Mouse (Mus musculus) c-Kit-positive CD71-positive TER-119-negative erythroid progenitor cells, embryonic 14.5 days (primary cell): Measurements from ENCODE around the gene Gm20388.

ENCODE experiments used
- DNase-seq: peaks from one replicate; pipeline ENCODE4 v3.0.0-alpha.2; 2013; ENCODE audit warnings: low read depth

The Gm20388 gene

DNA sequence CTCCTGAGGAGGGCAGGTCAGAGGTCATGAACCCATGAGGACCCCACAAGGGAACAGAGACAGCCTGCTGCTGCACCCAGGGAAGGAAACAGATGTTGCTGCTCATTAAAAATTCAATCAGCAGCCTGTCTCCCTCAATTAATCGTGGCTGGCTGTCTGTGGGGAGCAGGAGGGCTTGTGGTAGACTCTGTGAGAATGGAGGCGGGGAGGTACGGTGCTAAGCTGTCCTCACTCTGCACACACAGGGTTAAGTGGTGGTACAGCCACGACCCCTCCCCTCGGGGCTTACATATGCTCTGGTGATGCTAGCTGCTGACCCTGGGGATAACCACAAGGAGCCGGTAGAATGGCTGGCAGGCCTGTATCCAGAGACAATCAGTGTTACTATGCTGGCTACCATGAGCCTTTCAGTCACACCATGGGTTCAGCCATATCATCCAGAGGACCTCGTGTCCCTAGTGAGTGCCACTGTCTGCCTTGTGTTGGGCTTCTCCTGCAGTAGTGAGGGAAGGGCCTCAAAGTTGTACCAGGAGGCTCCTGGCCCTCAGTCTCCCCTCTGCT is 654.6 kb downstream of the Gm20388 start:
- DNase-seq, result no peak

DNA sequence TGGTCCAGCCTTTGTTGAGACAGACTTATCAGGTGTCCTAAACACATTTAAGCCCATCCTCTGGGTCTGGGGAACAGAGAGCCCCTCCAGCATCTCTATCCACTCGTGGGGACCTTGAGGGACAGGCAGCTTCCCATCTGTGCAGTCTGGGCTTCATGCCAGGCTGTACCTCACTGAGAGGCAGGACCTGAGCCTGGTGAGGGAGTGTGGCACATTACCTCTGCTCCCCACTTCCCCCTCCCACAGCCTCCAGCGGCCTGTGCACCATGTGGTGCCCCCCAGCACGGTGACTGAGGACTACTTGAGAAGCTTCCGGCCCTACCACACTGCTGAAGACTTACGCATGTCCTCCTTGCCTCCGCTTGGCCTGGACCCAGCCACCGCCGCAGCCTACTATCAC is 656.0 kb downstream of the Gm20388 start:
- DNase-seq, result no peak

DNA sequence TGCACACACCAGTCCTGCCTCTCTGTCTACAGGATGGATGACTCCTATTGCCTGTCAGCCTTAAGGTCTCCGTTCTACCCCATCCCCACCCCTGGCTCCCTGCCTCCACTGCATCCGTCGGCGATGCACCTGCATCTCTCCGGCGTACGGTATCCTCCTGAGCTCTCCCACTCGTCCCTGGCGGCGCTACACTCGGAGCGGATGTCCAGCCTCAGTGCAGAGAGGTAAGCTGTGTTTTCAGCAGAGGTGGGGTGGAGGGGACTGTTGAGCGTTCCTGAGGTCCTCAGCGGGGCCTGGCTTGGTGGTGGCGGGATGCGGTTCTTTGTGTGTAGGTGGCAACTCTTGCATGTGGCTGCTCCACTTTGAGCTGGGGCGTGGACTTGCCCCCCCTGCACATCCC is 657.1 kb downstream of the Gm20388 start:
- DNase-seq, result no peak

DNA sequence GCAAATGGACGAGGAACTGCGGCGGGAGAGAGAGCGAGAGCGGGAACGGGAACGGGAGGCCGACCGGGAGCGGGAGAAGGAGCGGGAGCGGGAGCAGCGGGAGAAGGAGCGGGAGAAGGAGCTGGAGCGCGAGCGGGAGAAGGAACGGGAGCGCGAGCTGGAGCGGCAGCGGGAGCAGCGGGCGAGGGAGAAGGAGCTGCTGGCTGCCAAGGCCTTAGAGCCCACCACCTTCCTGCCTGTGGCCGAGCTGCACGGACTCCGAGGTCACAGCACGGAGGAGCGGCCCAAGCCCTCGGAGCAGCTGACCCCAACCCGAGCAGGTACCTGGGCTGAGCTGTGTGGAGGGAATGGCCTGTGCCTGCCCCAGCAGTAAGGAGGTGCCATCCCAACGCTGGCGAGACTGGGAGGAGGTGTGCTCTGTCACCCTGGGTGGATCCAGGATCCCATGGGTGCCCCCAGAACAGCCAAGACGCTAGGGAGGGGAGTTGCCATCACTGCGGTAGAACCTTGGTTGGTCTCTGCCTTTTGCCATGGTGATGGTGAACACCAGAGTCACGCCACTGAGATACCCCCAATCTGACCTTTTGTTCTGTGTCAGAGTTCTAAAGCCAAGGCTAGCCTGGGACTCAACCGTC is 657.6 kb downstream of the Gm20388 start:
- DNase-seq, result no peak

DNA sequence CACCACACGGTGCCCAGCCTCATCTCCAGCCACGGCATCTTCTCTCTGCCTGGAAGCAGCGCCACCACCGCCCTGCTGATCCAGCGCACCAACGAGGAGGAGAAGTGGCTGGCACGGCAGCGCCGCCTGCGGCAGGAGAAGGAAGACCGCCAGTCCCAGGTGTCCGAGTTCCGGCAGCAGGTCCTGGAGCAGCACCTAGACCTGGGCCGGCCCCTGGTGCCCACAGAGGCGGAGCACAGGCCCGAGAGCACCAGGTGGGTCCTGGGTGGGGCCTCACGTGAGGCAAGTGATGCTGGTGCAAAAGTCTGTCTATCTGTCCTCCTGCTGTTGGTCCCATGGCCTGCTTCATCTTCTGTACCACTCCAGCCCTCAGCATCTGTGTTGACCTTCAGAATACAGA is 658.5 kb downstream of the Gm20388 start:
- DNase-seq, result no peak

DNA sequence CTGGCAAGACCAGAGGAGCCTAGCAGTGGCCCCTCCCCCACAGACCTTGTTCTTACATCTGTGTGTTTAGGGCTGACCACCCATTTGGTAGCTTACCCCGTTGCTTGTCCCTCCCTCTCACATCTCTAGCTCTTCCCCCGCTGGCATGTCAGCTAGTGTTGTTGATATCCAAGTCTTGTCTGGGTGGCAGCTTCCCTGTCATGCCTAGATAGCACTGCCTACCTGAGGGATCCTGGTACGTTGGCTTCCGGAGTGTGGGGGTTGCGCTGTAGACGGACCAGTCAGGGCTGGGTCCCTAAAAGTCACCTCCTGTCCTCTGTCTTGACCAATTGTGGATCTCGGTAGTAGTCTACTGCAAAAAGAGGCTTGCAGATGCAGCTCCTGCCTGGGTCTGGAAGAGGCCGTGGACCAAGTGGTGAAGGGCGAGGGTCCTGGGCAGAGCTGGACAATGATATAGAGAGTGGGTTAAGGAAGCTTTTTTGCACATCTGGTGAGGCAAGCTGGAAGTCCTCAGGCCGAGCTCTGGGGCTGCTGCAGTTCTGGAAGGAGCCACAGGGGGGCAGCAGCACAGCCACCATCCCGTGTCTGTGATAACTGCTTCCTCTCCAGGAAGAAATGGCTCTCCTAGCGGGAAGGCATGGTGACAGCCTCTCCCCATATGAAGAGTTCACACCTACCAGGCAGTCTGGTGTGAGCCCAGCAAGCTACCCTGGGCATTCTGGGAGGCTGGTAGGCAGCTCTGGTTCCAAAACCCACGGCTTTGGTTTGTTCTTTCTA is 659.5 kb downstream of the Gm20388 start:
- DNase-seq, result peak; percentile 53

DNA sequence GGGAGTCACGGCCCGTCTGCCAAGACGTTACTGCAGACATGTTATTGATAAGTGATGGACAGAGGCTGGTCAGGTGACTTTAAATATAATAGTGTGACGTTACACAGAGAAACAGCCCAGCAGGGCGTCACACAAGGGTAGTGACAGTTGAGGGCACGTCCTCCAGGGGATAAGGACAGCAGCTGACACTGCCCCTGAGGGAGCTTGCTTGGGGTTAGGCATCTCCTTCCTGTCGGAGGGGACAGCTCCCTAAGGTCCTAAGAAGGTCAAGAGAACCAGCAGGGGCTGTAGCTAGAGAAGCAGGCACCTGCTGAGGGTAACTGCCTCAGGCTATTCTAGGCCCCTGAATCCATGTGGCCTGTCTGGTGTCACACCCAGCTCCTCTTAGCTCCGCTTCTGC is 660.9 kb downstream of the Gm20388 start:
- no peak for DNase-seq

DNA sequence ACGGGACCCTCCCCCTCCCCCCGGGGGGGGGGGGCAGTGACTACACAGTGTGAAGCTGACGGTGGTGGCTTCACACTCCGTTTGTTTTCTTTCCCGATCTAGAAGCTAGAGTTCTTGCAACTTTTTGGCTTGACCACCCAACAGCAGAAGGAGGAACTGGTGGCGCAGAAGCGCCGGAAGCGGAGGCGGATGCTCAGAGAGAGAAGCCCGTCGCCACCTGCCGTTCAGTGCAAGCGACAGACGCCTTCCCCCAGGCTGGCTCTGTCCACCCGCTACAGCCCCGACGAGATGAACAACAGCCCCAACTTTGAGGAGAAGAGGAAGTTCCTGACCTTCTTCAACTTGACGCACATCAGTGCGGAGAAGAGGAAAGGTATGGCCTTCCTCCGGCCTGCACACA is 661.9 kb downstream of the Gm20388 start:
- DNase-seq, result no peak

DNA sequence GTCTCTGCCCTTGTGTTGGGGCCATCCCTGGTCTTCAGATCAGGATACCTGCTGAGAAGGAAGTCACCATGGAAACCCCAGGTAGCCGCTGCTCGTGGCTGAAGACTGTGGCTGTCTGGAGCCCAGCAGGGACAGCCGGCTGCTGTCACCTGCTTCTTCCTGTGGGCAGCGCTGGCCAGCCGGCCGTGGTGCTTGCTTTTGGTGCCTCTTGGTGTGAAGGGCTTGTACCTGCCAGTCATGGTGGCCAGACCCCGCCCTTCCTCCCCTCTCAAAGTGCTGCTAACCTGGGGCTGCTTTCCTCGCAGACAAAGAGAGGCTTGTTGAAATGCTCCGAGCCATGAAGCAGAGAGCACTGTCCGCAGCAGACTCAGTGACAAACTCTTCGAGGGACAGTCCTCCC is 663.2 kb downstream of the Gm20388 start:
- no peak for DNase-seq

DNA sequence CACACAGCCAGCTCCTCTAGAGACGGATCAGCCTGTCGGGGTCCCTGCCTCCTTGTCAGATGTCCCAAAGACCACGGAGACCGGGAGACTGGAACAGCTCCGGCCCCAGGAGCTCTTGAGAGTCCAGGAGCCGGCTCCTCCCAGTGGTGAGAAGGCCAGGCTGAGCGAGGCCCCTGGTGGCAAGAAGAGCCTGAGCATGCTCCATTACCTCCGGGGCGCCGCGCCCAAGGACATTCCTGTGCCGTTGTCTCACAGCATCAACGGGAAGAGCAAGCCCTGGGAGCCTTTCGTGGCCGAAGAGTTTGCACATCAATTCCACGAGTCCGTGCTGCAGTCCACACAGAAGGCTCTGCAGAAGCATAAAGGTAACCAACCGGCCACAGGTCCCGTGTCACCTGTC is 664.3 kb downstream of the Gm20388 start:
- DNase-seq, result no peak

DNA sequence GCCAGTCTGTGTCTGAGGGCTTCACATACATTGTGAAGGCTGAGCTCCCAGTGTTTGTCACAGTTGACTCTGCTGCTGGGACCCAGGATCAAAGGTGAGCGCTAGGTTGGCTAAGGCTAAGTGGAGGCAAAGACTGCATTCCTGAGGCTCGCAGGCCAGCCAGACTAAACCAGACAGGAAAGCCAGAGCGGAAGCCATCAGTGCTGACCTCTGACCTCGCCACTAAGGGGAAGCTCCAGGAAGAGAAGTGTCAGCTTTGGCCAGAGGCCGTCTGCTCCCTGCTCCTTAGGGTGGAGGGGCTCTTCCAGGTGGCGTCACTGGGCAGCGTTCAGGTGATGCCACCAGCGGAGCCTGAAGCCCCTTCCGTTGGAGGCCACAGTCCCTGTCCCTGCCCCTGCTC is 665.2 kb downstream of the Gm20388 start:
- no peak for DNase-seq

DNA sequence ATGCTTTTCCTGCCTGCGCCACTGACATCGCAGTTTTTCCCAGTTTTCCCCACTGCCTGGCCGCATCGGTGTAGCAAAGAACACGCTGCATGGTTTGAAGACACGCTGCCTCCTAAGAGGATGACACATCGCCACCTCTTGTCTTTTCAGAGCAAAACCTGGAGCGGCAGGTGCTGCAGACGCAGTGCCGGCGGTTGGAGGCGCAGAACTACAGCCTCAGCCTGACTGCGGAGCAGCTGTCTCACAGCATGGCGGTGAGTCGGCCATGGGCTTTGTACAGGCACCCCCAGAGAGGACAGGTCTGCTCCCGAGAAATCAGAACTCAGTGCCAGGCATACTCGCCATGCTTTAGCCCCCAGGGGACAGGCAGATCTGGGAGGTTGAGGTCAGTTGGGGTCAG is 667.2 kb downstream of the Gm20388 start:
- DNase-seq, result no peak

DNA sequence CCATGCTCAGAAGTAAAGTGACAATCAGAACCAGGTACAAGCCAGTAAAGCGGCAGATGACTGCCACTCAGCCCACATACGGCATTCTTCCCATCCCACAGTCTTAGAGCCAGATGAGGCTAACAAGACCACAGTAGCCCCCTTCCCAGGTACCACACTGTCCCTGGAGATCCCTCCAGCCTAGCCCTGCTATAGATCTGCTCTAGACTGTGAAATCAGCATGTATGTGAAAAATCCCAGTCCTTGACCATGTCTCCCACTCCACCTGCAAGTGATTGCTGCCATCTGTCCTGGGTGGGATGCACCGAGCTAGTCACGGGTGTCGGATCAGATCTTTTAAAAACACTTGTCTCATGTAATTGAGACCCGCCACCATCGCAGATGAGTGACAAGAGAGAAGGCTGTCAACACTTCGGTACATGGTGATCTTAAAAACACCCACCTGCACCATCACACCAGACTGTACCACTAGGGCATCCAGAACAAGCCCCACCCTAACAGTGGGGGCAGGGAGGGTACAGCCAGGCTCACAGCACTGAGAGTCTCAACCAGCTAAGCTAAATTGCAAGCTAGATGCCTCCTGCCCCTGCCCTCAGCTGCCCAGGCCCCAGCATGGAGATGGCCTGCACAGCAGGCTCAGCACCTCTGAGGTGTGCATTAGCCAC is 669.8 kb downstream of the Gm20388 start:
- no peak for DNase-seq

DNA sequence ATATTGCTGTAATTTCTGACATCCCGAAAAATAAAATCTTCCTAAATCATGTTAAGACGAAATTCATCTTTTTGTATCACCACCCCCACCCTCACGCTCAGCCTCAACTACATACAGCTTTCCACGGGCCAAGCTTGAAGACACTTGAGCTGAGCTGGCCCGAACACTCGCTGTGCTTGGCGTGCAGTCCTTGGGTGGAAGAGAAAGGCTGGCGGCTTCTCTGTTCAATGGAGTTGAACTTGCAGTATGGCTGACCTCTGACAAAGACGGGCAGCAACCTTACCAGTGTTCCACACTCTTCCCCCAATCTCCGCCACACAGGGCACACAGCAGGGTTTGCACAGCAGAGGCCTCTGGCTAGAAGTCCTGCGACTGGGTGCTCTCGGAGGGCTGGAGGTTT is 670.7 kb downstream of the Gm20388 start:
- no peak for DNase-seq

DNA sequence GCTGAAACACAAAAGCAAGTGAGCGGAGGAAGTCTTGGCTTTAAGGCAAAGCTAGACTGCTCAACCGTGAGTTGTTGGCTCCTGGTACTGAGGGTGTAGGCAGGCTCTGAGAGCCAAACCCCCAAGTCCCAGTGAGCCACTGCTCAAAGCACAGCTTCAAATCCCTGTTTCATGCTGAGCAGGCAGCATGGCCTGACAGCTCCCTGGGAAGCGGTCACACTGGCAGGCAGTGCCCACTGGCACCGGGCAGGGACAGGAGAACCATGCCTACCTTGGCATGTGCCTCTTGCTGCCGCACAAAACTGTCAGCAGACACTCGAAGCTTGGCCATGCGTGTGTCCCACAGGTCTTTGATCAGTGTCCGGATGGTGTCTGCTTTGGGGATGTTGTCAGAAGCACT is 671.2 kb downstream of the Gm20388 start:
- DNase-seq, result no peak

DNA sequence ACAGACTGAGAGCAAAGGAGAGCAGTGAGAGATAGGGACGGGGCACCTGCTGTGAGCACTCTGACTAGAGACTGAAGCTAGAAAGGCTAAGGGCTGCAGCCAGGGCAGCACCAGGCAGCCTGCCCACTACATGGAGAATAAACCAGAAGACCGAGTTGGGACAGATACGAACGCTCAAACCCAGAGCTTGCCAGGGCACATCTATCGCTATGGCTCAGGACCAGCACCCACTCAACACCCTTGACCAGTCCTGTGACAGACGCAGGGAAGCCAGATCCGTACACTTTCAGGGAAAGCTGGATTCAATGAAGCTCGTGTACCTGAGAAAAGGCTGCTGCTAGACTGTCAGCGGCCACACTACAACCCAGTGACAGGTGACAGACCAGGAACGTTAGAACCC is 674.9 kb downstream of the Gm20388 start:
- DNase-seq, result no peak

DNA sequence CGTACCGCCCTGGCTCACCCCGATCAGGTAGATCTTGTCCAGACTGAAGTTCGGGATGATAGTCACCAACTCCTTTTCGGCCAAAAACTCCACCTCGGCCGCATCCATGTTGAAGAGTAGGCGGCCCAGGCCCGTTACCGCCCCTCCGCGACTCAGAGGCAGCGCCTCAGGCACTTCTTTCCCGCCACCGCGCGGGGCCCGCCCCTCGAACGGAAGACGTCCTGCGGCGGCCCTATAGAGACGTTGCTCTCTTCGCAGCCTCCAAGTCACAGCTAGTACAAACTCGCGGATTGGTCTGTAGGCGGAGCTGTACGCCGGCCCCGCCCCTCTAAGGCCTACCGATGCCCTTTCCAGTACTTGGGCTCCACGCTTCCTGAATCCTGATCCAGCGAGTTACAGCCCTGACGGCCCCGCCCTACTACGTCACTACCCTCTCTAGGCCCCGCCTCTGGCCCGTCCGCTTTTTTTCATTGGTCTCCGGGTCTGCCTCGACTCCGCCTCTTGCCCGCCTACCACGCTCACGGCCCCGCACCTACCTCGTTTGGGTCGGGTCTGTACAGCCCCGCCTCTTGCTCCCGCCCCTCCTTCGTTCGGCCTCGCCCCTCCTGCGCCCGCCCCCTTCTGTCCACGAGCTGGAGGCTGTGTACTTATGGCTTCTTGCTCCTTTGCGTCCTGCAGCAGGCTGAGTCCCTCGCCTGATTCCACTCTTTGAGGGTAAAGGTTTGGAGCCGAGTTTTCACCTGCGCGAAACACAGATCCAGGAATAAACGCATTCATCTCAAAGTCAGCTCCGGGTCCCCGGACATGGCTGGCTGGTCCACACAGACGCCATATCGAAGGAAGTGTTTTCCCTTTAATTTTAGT is 678.5 kb downstream of the Gm20388 start, which contains the start of gene Gins2:
Gene Gins2 (minus strand): TSS at position 397 of the 864 bp plus-strand sequence.
- DNase-seq, result peak; percentile 98

DNA sequence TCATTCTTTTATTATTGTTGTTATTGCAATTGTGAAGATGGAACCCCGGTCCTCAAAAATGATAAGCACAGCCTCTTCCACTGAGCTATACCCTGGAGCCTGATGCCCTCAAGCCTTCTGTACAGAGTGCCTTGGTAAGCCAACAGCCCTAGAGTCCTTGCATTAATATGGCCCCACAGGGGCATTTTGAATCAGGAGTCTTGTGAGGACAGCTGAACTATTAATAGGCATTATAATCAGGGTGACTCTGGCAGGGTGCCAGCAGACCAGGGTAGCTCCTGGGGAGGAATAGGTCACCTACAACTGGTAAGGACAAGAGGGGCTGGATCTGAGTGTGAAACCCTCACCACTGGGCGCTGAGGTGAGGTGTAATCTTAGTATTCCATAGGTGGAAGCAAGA is 679.3 kb downstream of the Gm20388 start:
- DNase-seq, result no peak

DNA sequence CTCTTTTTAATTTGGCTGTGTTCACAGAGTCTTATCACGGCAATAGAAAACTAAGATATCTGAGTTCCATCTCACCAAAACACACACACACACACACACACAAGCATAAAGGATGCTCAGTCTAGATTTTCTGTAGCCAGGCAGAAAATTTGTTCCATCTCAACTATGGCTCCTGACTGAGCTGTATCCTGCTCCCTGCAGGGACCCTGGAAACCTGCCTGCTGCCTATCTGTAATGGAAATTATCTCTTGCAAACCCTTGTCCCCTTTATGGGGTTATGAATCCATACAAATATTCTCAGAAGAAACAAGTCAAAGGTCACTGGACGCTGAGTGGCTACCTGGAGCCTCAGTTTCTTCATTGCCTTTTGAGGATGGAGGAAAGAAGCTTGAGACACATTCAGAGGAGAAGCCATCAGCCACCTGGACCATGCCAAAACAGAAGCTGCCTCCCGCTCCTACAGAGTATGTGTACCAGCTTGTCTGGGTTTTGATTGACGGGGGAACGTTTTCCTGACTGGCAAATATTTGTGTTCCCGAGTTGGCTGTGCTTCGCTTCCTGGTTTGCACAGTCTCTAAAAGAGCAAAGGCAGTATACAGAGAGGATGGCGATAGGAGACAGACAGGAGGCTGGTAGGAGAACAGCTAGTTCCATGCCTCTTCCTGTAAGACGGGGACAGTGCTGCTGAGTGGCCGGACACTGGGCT is 681.1 kb downstream of the Gm20388 start:
- DNase-seq, result no peak

DNA sequence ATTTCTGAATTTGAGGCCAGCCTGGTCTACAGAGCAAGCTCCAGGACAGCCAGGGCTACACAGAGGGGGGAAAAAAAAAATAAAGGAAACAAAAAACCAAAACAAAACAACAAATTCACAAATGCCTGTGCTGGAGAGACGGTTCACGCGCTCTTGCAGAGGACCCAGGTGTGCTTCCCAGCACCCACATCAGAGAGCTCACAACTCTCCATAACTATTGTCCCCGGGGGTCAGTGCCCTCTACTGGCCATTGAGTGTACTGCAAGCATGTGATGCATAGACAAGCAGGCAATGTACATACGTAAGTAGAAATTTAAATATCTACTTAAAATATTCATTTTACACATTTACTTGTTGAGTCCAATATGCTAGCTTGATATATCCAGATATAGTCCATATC is 683.9 kb downstream of the Gm20388 start:
- no peak for DNase-seq

DNA sequence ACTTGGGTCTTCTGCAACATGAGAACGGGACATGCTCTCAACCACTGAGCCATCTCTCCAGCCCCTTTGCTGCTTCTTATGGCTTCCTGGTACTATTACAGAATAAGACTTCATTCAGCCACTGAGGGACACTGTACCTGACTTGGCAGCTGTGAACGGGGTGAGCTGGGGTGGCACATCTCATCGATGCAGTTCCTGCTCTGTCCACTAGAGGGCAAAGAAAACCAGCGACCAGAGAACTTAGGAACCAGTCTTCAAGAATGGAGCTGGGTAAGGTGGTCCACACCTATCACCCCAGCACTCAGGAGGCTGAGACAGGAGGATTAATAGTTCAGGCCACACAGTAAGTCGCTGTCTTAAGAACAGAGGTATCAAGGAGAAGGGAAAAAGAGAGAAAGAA is 685.3 kb downstream of the Gm20388 start:
- peak; percentile 68 for DNase-seq
